Mouse (Mus musculus) layer of hippocampus, adult 2 months (tissue): ENCODE results near the gene Rnf121. TPM values are rescaled to one million over a fixed set of nuclear protein-coding genes. Genes with fewer than 3 reads are reported as not detected.
"Not testable (repeated sequence)": the region's sequence is repeated elsewhere in the genome, so short reads cannot be mapped to it uniquely, and the experiment has no call there.

ENCODE experiments used
- DNase-seq, 2 experiments: peaks; one replicate each; pipeline ENCODE4 v3.0.0; 2022; ENCODE audit warnings: low spot score in 2 of 2
- H3K27ac ChIP-seq: fragments of 200-600 bp; 2 replicates; pipeline ENCODE4 v1.8.1; 2022
- H3K4me3 ChIP-seq: fragments of 200-600 bp; 2 replicates; pipeline ENCODE4 v1.8.1; 2022; ENCODE audit warnings: mild to moderate bottlenecking
- CTCF ChIP-seq: fragments of 200-600 bp; conservative IDR thresholded peaks from 2 replicates; pipeline ENCODE4 v1.8.1; 2022; ENCODE audit warnings: antibody characterized with exemption, mild to moderate bottlenecking, moderate library complexity
- total RNA-seq, 2 experiments: library from RNA; stranded (reverse); gene quantifications; 2 replicates each; pipeline ENCODE4 v1.2.3; 2021

The Rnf121 gene
- total RNA-seq, 2 experiments from 2014 or later = 44.3 to 47.4 TPM

GRCm38 (mm10) chr7:102048524-102048923 lies 16.7 kb downstream of the Rnf121 start:
- not testable (repeated sequence) for H3K27ac ChIP-seq

GRCm38 (mm10) chr7:102042314-102042713 lies 23.0 kb downstream of the Rnf121 start:
- no peak overlapping the region for H3K27ac ChIP-seq
- TF ChIP-seq CTCF = no peak
- H3K4me3 ChIP-seq = no peak overlapping the region
- no peak for DNase-seq

More at GRCm38 (mm10) chr7:102048524-102048923, 16.7 kb downstream of the Rnf121 start:
- peak; percentile 63 for TF ChIP-seq CTCF
- H3K4me3 ChIP-seq, DNase-seq: not testable (repeated sequence)

GRCm38 (mm10) chr7:102037318-102037717 lies 28.0 kb downstream of the Rnf121 start:
- DNase-seq = no peak
- TF ChIP-seq CTCF = no peak
- Histone ChIP-seq H3K4me3 (no peak overlapping the region), H3K27ac (peak overlapping the region; percentile 51; the same call in 1 of the 2 replicates)

- no peak for TF ChIP-seq CTCF
- DNase-seq = no peak
- H3K27ac ChIP-seq = no peak overlapping the region
- H3K4me3 ChIP-seq = no peak overlapping the region
Observed at GRCm38 (mm10) chr7:102035534-102035933, 29.7 kb downstream of the Rnf121 start.

GRCm38 (mm10) chr7:102034904-102035303 lies 30.4 kb downstream of the Rnf121 start:
- no peak for DNase-seq
- TF ChIP-seq CTCF = peak; percentile 63
- Histone ChIP-seq H3K4me3 (no peak overlapping the region), H3K27ac (no peak overlapping the region)

GRCm38 (mm10) chr7:102025187-102026119 lies 39.8 kb downstream of the Rnf121 start:
- no peak for DNase-seq
- no peak overlapping the region for H3K27ac ChIP-seq
- no peak overlapping the region for H3K4me3 ChIP-seq
- TF ChIP-seq CTCF = no peak

- Histone ChIP-seq H3K4me3 (no peak overlapping the region), H3K27ac (no peak overlapping the region)
- TF ChIP-seq CTCF = no peak
- DNase-seq = no peak
Observed at GRCm38 (mm10) chr7:102023821-102024220, 41.4 kb downstream of the Rnf121 start.

GRCm38 (mm10) chr7:102020934-102021333 lies 44.3 kb downstream of the Rnf121 start:
- not testable (repeated sequence) for H3K27ac ChIP-seq, DNase-seq, H3K4me3 ChIP-seq

- no peak for TF ChIP-seq CTCF
- no peak overlapping the region for H3K4me3 ChIP-seq
- no peak for DNase-seq
- no peak overlapping the region for H3K27ac ChIP-seq
Observed at GRCm38 (mm10) chr7:102019362-102019761, 45.9 kb downstream of the Rnf121 start.

GRCm38 (mm10) chr7:102018590-102018989 lies 46.7 kb downstream of the Rnf121 start, which contains the start of gene Il18bp:
TSS of gene Il18bp (minus strand) at chr7:102018690.
- Histone ChIP-seq H3K27ac (peak within 1 kb of the TSS; percentile 12; the same call in 1 of the 2 replicates), H3K4me3 (no peak within 1 kb of the TSS; the same call in 1 of the 2 replicates)
- no peak for TF ChIP-seq CTCF
- no peak for DNase-seq

GRCm38 (mm10) chr7:102018034-102018433 lies 47.2 kb downstream of the Rnf121 start:
- H3K4me3 ChIP-seq = no peak overlapping the region
- DNase-seq = no peak
- peak overlapping the region; percentile 12; the same call in 1 of the 2 replicates for H3K27ac ChIP-seq
- no peak for TF ChIP-seq CTCF

GRCm38 (mm10) chr7:102017452-102017851 lies 47.8 kb downstream of the Rnf121 start:
- Histone ChIP-seq H3K4me3 (peak overlapping the region; percentile 0; the same call in 1 of the 2 replicates), H3K27ac (peak overlapping the region; percentile 12; the same call in 1 of the 2 replicates)
- TF ChIP-seq CTCF = no peak
- DNase-seq = no peak

GRCm38 (mm10) chr7:102016936-102017335 lies 48.3 kb downstream of the Rnf121 start:
- Histone ChIP-seq H3K4me3 (no peak overlapping the region), H3K27ac (peak overlapping the region; percentile 12)
- DNase-seq = no peak
- TF ChIP-seq CTCF = no peak

GRCm38 (mm10) chr7:102014995-102015394 lies 50.3 kb downstream of the Rnf121 start:
- no peak for DNase-seq
- no peak for TF ChIP-seq CTCF
- Histone ChIP-seq H3K27ac (no peak overlapping the region), H3K4me3 (no peak overlapping the region)
